Mouse (Mus musculus) forebrain, postnatal 0 days (tissue): Measurements from ENCODE around the gene Tshz2. TPM values are rescaled to one million over a fixed set of nuclear protein-coding genes. Genes with fewer than 3 reads are reported as not detected.
A peak's percentile ranks its signal among the peaks of the same experiment; 100 is the strongest.

Source experiments
- ATAC-seq: fragments of 200-750 bp; cut with Nextera tagmentation; 2 replicates; pipeline ENCODE4 v1.8.0; 2017; ENCODE audit warnings: mild to moderate bottlenecking, moderate library complexity
- DNase-seq: peaks from one replicate; pipeline ENCODE4 v3.0.0-alpha.2; 2015
- H3K27ac ChIP-seq: fragments of 300-500 bp; sonication (generic); 2 replicates; pipeline ENCODE4 v1.5.1; 2014; ENCODE audit warnings: low read depth, mild to moderate bottlenecking, antibody characterized with exemption, low read length, moderate library complexity, mixed read lengths
- H3K27me3 ChIP-seq: fragments of 300-500 bp; sonication (generic); 2 replicates; pipeline ENCODE4 v1.6.1; 2014; ENCODE audit warnings: mild to moderate bottlenecking, low read length, mixed read lengths; ENCODE audit not compliant: insufficient read depth
- H3K36me3 ChIP-seq: fragments of 300-500 bp; sonication (generic); 2 replicates; pipeline ENCODE4 v1.6.1; 2014; ENCODE audit warnings: mild to moderate bottlenecking, moderate library complexity; ENCODE audit not compliant: insufficient read depth
- H3K4me1 ChIP-seq: fragments of 300-500 bp; sonication (generic); 2 replicates; pipeline ENCODE4 v1.6.1; 2014; ENCODE audit warnings: antibody characterized with exemption; ENCODE audit not compliant: insufficient read depth
- H3K4me2 ChIP-seq: fragments of 300-500 bp; sonication (generic); 2 replicates; pipeline ENCODE4 v1.6.1; 2014; ENCODE audit warnings: low read depth, mild to moderate bottlenecking, moderate library complexity
- H3K4me3 ChIP-seq: fragments of 300-500 bp; sonication (generic); 2 replicates; pipeline ENCODE4 v1.5.1; 2014; ENCODE audit warnings: low read depth, low read length, mixed read lengths
- H3K9ac ChIP-seq: fragments of 300-500 bp; sonication (generic); 2 replicates; pipeline ENCODE4 v1.6.1; 2014; ENCODE audit warnings: mild to moderate bottlenecking
- H3K9me3 ChIP-seq: fragments of 300-500 bp; sonication (generic); 2 replicates; pipeline ENCODE4 v1.6.1; 2016; ENCODE audit warnings: low read length
- CTCF ChIP-seq: sonication (generic); IDR thresholded peaks from 2 replicates; pipeline ENCODE4 v1.5.1; 2016; ENCODE audit warnings: antibody characterized with exemption, control low read depth, low read depth
- WGBS: fragments of 180-500 bp; shearing (Covaris S2); extraction: QIAGEN DNeasy Blood & Tissue Kit; methylation state at CpG from one replicate; pipeline ENCODE4 v1.1.7; 2014; 5-methylcytosine and 5-hydroxymethylcytosine counted together
- polyA plus RNA-seq: library from polyadenylated mRNA; unstranded; fragments of >200 nt; fragmentation: Nextera tagmentation; extraction: Ambion mirVana; gene quantifications from 2 replicates; pipeline ENCODE4 v1.2.1, GENCODE M21; 2015
- total RNA-seq: library from RNA; depleted of rRNA; stranded (reverse); fragments of >200 nt; gene quantifications from 2 replicates; pipeline ENCODE4 v1.2.3, GENCODE M21; 2014

Tshz2 gene
- total and polyA plus RNA-seq, 2 experiments from 2014 or later = 19.7 to 29.2 TPM

- H3K36me3 ChIP-seq = no peaks in the 10 kb centered on the region
- ATAC-seq = no peak
- no peaks in the 10 kb centered on the region for H3K9me3 ChIP-seq
- DNase-seq = peak; percentile 27
- peak overlapping the region; percentile 32 for H3K4me2 ChIP-seq
- peak overlapping the region; percentile 7; the same call in 1 of the 2 replicates for H3K4me3 ChIP-seq
- 0 out of 2 replicates have a peak overlapping the region, but pooled peaks have one; percentile 15 for H3K27ac ChIP-seq
- 44% methylated on average over 14 of the region's 14 CpGs for WGBS
- no peak overlapping the region for H3K9ac ChIP-seq
- TF ChIP-seq CTCF = no peak
- H3K27me3 ChIP-seq = no peaks in the 10 kb centered on the region
- H3K4me1 ChIP-seq = no peaks in the 10 kb centered on the region
Observed at GRCm38 (mm10) chr2:169641547-169641946, 8.7 kb downstream of the Tshz2 start.

GRCm38 (mm10) chr2:169642420-169642819 lies 9.6 kb downstream of the Tshz2 start:
- DNase-seq (no peak), ATAC-seq (no peak)
- Histone ChIP-seq H3K4me1 (no peaks in the 10 kb centered on the region), H3K9me3 (no peaks in the 10 kb centered on the region), H3K36me3 (no peaks in the 10 kb centered on the region), H3K9ac (no peak overlapping the region), H3K4me2 (no peak overlapping the region), H3K4me3 (no peak overlapping the region), H3K27me3 (no peaks in the 10 kb centered on the region), H3K27ac (no peak overlapping the region)
- WGBS = 88% methylated on average over 8 of the region's 8 CpGs
- no peak for TF ChIP-seq CTCF

DNA sequence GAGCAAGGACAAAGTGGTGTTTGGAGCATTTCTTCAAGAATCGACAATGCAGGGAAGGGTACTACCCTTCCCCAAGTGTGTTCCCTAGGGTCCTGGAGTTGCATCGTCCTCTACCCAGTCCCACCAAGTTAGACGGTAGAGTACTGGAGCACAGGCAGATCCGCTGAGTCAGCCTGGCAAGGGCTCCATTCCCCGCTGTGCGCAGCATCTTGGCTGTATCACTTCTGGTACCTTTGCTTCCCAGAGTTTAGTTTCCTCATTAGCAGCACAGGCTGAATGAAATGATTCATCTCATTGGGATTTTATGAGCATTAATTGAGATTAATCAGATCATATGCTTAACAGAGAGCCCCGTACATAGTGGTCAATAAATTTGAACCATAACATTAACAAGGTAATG lies 14.3 kb downstream of the Tshz2 start:
- DNase-seq (no peak), ATAC-seq (no peak)
- H3K9ac ChIP-seq = no peak overlapping the region
- no peak overlapping the region for H3K4me3 ChIP-seq
- H3K36me3 ChIP-seq = no peaks in the 10 kb centered on the region
- H3K4me1 ChIP-seq = no peaks in the 10 kb centered on the region
- H3K4me2 ChIP-seq = no peak overlapping the region
- 78% methylated on average over 7 of the region's 7 CpGs for WGBS
- H3K9me3 ChIP-seq = no peaks in the 10 kb centered on the region
- H3K27ac ChIP-seq = no peak overlapping the region
- no peak for TF ChIP-seq CTCF
- no peaks in the 10 kb centered on the region for H3K27me3 ChIP-seq

- Histone ChIP-seq H3K4me1 (no peaks in the 10 kb centered on the region), H3K9ac (no peak overlapping the region), H3K27me3 (no peaks in the 10 kb centered on the region), H3K9me3 (no peaks in the 10 kb centered on the region), H3K36me3 (no peaks in the 10 kb centered on the region), H3K27ac (no peak overlapping the region), H3K4me3 (no peak overlapping the region), H3K4me2 (no peak overlapping the region)
- DNase-seq (no peak), ATAC-seq (no peak)
- no peak for TF ChIP-seq CTCF
- 80% methylated on average over 7 of the region's 7 CpGs for WGBS
Observed at GRCm38 (mm10) chr2:169649262-169649885, 16.6 kb downstream of the Tshz2 start.

DNA sequence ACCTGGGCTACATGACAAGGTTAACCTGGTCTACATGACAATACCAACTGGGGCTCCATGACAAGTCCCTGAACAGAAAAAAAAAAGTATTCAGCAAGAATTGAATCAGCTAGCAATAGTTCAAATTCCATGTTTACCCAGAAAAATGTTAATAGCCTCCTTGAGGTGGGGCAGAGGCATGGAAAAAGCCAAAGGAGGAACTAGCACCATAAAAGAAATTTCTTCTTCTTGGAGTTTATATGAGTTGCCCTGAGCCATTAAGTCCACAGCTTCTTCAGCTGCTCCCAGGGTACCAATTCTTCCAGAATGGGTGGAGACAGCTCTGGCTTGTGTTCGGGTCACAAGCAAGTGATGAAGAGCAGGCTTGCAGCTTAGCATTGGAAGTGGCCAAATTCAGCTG lies 20.5 kb downstream of the Tshz2 start:
- no peak for DNase-seq
- WGBS = 89% methylated on average over 1 of the region's 1 CpGs
- ATAC-seq = no peak
- no peaks in the 10 kb centered on the region for H3K27me3 ChIP-seq
- no peak for TF ChIP-seq CTCF
- H3K9me3 ChIP-seq = no peaks in the 10 kb centered on the region
- no peak overlapping the region for H3K4me2 ChIP-seq
- no peaks in the 10 kb centered on the region for H3K36me3 ChIP-seq
- no peaks in the 10 kb centered on the region for H3K4me1 ChIP-seq
- H3K4me3 ChIP-seq = no peak overlapping the region
- H3K27ac ChIP-seq = no peak overlapping the region
- no peak overlapping the region for H3K9ac ChIP-seq

DNA sequence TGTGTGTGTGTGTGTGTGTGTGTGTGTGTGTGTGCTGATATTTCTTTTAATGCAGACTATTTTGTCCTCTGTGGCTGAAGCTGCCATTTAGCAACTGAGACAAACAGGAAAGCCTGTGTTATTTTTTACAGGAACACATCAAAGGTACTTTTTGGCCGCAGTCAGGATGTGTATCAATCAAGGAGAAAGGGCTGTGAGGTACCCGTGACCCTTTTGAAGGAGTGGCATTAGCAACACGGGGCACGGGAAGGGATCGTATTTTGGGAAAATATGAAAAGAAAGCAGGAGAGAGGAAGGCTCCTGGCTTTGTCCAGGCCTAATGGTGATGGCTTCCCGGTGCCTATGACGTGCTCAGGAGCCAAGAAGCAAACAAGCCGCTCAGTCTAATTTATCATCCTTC lies 31.0 kb downstream of the Tshz2 start:
- Histone ChIP-seq H3K9me3 (no peaks in the 10 kb centered on the region), H3K4me2 (no peak overlapping the region), H3K4me3 (no peak overlapping the region), H3K9ac (no peak overlapping the region), H3K27me3 (no peaks in the 10 kb centered on the region), H3K27ac (no peak overlapping the region), H3K4me1 (no peaks in the 10 kb centered on the region), H3K36me3 (no peaks in the 10 kb centered on the region)
- ATAC-seq (no peak), DNase-seq (no peak)
- 58% methylated on average over 8 of the region's 8 CpGs for WGBS
- no peak for TF ChIP-seq CTCF

DNA sequence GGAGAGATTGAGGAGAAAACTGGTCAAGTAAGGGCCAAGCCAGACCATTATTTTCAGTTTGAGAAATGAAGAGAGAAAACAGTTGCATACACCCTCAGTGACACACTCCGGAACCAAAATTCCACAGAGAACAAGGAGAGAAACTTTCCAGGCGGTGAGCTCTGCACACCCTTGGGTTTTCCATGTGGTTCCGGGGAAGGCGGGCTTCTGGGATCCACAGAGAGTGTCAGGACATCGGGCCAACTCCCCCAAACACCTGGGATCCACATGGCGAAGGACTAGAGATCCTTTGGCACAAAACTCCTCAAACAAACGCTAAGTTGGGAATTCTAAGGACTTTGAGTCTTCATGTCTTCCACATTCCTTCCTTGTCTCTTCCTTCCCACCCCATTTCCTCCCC lies 38.5 kb downstream of the Tshz2 start:
- H3K27me3 ChIP-seq = no peaks in the 10 kb centered on the region
- ATAC-seq = no peak
- no peaks in the 10 kb centered on the region for H3K36me3 ChIP-seq
- H3K4me3 ChIP-seq = no peak overlapping the region
- H3K27ac ChIP-seq = no peak overlapping the region
- H3K9ac ChIP-seq = no peak overlapping the region
- no peak for DNase-seq
- WGBS = 98% methylated on average over 7 of the region's 7 CpGs
- TF ChIP-seq CTCF = no peak
- H3K4me2 ChIP-seq = no peak overlapping the region
- H3K4me1 ChIP-seq = no peaks in the 10 kb centered on the region
- no peaks in the 10 kb centered on the region for H3K9me3 ChIP-seq

GRCm38 (mm10) chr2:169673786-169674185 lies 41.0 kb downstream of the Tshz2 start:
- Histone ChIP-seq H3K27me3 (no peaks in the 10 kb centered on the region), H3K9ac (no peak overlapping the region), H3K36me3 (no peaks in the 10 kb centered on the region), H3K27ac (no peak overlapping the region), H3K4me1 (no peaks in the 10 kb centered on the region), H3K4me2 (no peak overlapping the region), H3K4me3 (no peak overlapping the region), H3K9me3 (no peaks in the 10 kb centered on the region)
- DNase-seq = no peak
- TF ChIP-seq CTCF = no peak
- 57% methylated on average over 6 of the region's 6 CpGs for WGBS
- no peak for ATAC-seq
